Mouse (Mus musculus): ENCODE results near the gene Kcnn4.

DNA sequence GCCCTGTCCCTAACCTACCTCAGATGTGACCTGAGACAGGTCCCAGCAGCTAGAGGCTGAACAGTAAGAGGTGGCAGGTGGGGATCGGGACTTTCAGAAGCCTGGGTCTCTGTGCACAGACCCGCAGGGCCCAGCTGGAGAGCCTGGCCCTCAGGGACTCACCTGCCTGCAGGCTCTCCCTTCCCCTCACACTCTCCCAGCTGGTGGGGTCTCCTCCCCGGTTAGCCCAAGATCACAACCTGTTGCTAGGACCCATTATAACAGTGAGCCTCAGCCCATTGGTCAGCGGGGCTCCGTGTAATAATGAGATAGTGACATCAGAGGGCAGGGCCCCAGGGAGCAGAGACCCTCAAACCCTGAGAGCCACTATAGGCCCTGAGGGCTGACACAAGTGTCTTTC, 65.2 kb downstream of the Kcnn4 start:
- TF ChIP-seq CTCF (IDR thresholded peaks at IDR 0.05; ENCODE audit: low read depth) (no peak), EP300 (IDR thresholded peaks at IDR 0.05; ENCODE audit: low read depth) (no peak)
